12 mouse cellular contexts compared by ENCODE assay signal in the genomic region with DNA sequence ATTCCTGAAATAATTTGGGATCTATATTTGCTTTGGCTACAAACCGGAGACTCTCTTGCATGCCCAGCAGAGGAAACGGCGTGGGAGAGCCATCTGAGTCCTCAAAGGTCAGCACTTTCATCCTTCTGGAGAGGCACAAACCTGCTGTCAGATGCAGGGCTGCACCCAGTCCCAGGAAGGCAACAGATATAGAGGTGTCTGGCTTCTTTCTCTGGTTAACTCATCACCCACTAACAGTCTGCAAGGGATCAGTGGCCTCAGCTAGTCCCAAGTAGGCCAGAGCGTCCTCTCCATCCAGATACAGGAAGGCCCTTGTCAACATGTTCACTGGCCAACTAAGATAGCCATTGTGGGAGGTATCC. TPM values are rescaled to one million over a fixed set of nuclear protein-coding genes. Genes with fewer than 3 reads are reported as not detected.
DNase-seq lines count a peak whose midpoint lies in the region; ATAC-seq and TF ChIP-seq lines count a peak whose summit lies in the region.
"Had no signal": no experiment of that assay in that cellular context is flagged by ENCODE, and none has a peak within 500 bp of the region (broad histone marks: within the 10 kb centered on the region; RNA-seq: fewer than 3 reads in every experiment).

No protein-coding gene starts in this region.

- H3K9ac ChIP-seq in intestine, embryonic 16.5 days (ENCODE audit: low read depth, low read length), result no peak overlapping the region
- H3K9ac ChIP-seq: embryonic facial prominence, embryonic 12.5 days; liver, embryonic 15.5 days had no signal

- intact Hi-C loops in gastrocnemius, adult 2 months (cut with DNase I), result loop anchor here (5.0 kb wide), 1 partner anchor 41 kb away; no protein-coding TSS in a partner anchor

- H3K36me3 ChIP-seq in intestine, embryonic 16.5 days (ENCODE audit: control insufficient read depth, insufficient read depth, low read length), result no peaks in the 10 kb centered on the region
- H3K36me3 ChIP-seq: embryonic facial prominence, embryonic 12.5 days; limb, embryonic 10.5 days; liver, embryonic 15.5 days had no signal

- H3K4me2 ChIP-seq in intestine, embryonic 16.5 days (ENCODE audit: low read depth, low read length), result no peak overlapping the region
- H3K4me2 ChIP-seq: embryonic facial prominence, embryonic 12.5 days had no signal

- H3K27me3 ChIP-seq in intestine, embryonic 16.5 days (replicated peaks; ENCODE audit: control insufficient read depth, insufficient read depth, low read length), result no peaks in the 10 kb centered on the region
- H3K27me3 ChIP-seq: embryonic facial prominence, embryonic 12.5 days; liver, embryonic 15.5 days had no signal

- H3K27ac ChIP-seq in gastrocnemius, adult 2 months, result peak overlapping the region; percentile 83
- peak overlapping the region; percentile 94 for H3K27ac ChIP-seq in layer of hippocampus, adult 2 months
- H3K27ac ChIP-seq in intestine, embryonic 16.5 days (ENCODE audit: low read length), result no peak overlapping the region
- H3K27ac ChIP-seq: limb, embryonic 10.5 days; liver, embryonic 15.5 days had no signal

- H3K9me3 ChIP-seq in intestine, embryonic 16.5 days (ENCODE audit: control insufficient read depth, low read length), result no peaks in the 10 kb centered on the region; the same call in 1 of the 2 replicates
- H3K9me3 ChIP-seq: embryonic facial prominence, embryonic 12.5 days; limb, embryonic 10.5 days; liver, embryonic 15.5 days had no signal

- DNase-seq in gastrocnemius, adult 2 months, result no peak
- no peak for DNase-seq in gastrocnemius, postnatal 10 days
- DNase-seq in layer of hippocampus, adult 2 months (ENCODE audit: low spot score in 2 of 2), result no peak
- DNase-seq in layer of hippocampus, adult 11-12 months (ENCODE audit: low spot score), result no peak
- peak; percentile 66 for DNase-seq in MN1 (ENCODE audit: low spot score)
- no peak for DNase-seq in adrenal gland, postnatal 4 days (ENCODE audit: low spot score in 2 of 2)
- no peak for DNase-seq in gastrocnemius, adult 18-20 months (ENCODE audit: low spot score)
- DNase-seq: spleen, adult 18-20 months had no signal

- no peaks in the 10 kb centered on the region for H3K4me1 ChIP-seq in intestine, embryonic 16.5 days (ENCODE audit: control insufficient read depth, insufficient read depth, low read length)
- H3K4me1 ChIP-seq: embryonic facial prominence, embryonic 12.5 days had no signal

- no peak for TF ChIP-seq CTCF in gastrocnemius, adult 2 months (IDR thresholded peaks at IDR 0.05)
- TF ChIP-seq CTCF in layer of hippocampus, adult 2 months (conservative IDR thresholded peaks at IDR 0.05), result no peak

- 67% methylated on average over 4 of the region's 4 CpGs for WGBS in intestine, embryonic 16.5 days

- ATAC-seq in intestine, embryonic 16.5 days, result peak; percentile 42

- no peak overlapping the region for H3K4me3 ChIP-seq in gastrocnemius, adult 2 months
- H3K4me3 ChIP-seq in layer of hippocampus, adult 2 months, result no peak overlapping the region
- H3K4me3 ChIP-seq in intestine, embryonic 16.5 days (ENCODE audit: low read length), result no peak overlapping the region
- H3K4me3 ChIP-seq: embryonic facial prominence, embryonic 12.5 days; limb, embryonic 10.5 days; liver, embryonic 15.5 days had no signal

RNA-seq across cellular contexts. Expression of gene Zfp706, which starts 46.7 kb away (rescaled TPM):
- 100 to 1,000 TPM; 109 to 129 TPM for total RNA-seq in gastrocnemius, adult 2 months (2021)
- 100 to 1,000 TPM; 167 to 183 TPM for total RNA-seq in gastrocnemius, postnatal 10 days (2021)
- 100 to 1,000 TPM; 275 to 283 TPM for total RNA-seq in layer of hippocampus, adult 2 months (2021)
- 613 and 620 TPM in 2 replicates for polyA plus RNA-seq in intestine, embryonic 16.5 days (2015; fragmentation: Nextera tagmentation; extraction: Ambion mirVana)
- total RNA-seq in adrenal gland, postnatal 4 days (2021), result 100 to 1,000 TPM; 207 to 215 TPM
- total RNA-seq in gastrocnemius, adult 18-20 months (2021), result 100 to 1,000 TPM; 115 to 131 TPM
